Mouse (Mus musculus): ENCODE data around the gene Akap13. TPM values are rescaled to one million over a fixed set of nuclear protein-coding genes. Genes with fewer than 3 reads are reported as not detected.
A peak's percentile ranks its signal among the peaks of the same experiment; 100 is the strongest.

Akap13 gene
- total RNA-seq, 4 experiments from 2014 or later, result 70.2 to 79.8 (median 75.9) TPM

GRCm38 (mm10) chr7:75715939-75716338, 260.6 kb downstream of the Akap13 start:
- DNase-seq (ENCODE audit: low spot score), result peak; percentile 87

- no peak for DNase-seq (ENCODE audit: low spot score)
These were observed 262.0 kb downstream of the Akap13 start for GRCm38 (mm10) chr7:75717349-75717748.

GRCm38 (mm10) chr7:75721302-75721701, 266.0 kb downstream of the Akap13 start:
- DNase-seq (ENCODE audit: low spot score), result no peak

DNA sequence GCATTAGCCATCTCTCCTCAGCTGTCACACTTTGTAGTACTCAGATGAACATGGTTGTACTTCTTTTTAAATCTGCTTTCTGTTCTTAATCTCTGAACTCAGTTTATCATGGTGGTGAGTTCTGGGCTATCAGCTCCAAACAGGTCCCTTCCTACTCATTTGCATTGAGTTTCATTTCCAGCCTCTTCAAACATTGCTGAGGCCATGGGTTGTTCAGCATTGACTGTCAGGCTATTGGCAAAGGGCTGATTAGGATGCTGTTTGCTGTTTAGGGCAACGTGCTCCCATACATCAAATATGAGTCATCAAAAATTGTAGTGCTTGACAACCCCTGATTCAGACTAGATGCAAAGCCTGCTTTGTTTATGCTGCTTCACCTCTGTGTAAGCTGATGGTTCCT, 268.7 kb downstream of the Akap13 start:
- DNase-seq (ENCODE audit: low spot score), result no peak

DNA sequence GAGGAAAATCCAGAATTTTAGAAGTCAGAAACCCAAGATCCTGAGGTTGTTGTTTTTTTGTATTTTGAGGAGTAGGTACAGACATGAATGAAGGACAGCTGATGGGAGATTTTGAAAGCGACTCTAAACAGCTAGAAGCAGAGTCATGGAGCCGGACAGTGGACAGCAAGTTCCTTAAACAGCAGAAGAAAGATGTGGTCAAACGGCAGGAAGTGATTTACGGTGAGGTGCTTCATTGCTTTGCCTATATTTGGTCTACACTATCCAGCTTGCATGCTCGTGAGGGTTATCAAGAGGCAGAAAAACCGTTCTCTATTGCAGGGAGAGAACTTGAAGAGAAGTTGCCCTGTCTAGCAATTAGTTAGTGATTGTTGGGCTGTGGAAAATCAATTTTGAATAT, 270.6 kb downstream of the Akap13 start:
- no peak for DNase-seq (ENCODE audit: low spot score)

DNA sequence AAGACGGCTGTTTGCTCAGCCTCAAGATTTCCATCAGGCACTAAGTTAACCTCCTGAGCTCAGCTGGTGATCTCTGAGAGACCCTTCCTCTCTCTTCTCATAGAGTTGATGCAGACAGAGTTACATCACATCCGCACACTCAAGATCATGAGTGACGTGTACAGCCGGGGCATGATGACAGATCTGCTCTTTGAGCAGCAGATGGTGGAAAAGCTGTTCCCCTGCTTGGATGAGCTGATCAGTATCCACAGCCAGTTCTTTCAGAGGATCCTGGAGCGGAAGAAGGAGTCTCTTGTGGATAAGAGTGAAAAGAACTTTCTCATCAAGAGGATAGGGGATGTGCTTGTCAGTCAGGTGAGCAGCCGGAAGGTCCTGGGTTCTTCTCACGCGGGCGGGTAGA, 271.5 kb downstream of the Akap13 start:
- no peak for DNase-seq (ENCODE audit: low spot score)

- DNase-seq (ENCODE audit: low spot score), result no peak
These were observed 274.3 kb downstream of the Akap13 start for GRCm38 (mm10) chr7:75729652-75730051.

GRCm38 (mm10) chr7:75730216-75730615, 274.9 kb downstream of the Akap13 start:
- DNase-seq (ENCODE audit: low spot score), result no peak

GRCm38 (mm10) chr7:75731951-75732350, 276.6 kb downstream of the Akap13 start:
- no peak for DNase-seq (ENCODE audit: low spot score)

GRCm38 (mm10) chr7:75733166-75733565, 277.8 kb downstream of the Akap13 start:
- DNase-seq (ENCODE audit: low spot score), result no peak

GRCm38 (mm10) chr7:75739075-75739725, 283.9 kb downstream of the Akap13 start:
- DNase-seq (ENCODE audit: low spot score), result peak; percentile 51

GRCm38 (mm10) chr7:75744528-75744927, 289.2 kb downstream of the Akap13 start:
- DNase-seq (ENCODE audit: low spot score), result peak; percentile 28

GRCm38 (mm10) chr7:75744978-75745638, 289.8 kb downstream of the Akap13 start:
- no peak for DNase-seq (ENCODE audit: low spot score)

GRCm38 (mm10) chr7:75745969-75746368, 290.6 kb downstream of the Akap13 start:
- peak; percentile 47 for DNase-seq (ENCODE audit: low spot score)

- no peak for DNase-seq (ENCODE audit: low spot score)
These were observed 295.2 kb downstream of the Akap13 start for GRCm38 (mm10) chr7:75750581-75750980.

DNA sequence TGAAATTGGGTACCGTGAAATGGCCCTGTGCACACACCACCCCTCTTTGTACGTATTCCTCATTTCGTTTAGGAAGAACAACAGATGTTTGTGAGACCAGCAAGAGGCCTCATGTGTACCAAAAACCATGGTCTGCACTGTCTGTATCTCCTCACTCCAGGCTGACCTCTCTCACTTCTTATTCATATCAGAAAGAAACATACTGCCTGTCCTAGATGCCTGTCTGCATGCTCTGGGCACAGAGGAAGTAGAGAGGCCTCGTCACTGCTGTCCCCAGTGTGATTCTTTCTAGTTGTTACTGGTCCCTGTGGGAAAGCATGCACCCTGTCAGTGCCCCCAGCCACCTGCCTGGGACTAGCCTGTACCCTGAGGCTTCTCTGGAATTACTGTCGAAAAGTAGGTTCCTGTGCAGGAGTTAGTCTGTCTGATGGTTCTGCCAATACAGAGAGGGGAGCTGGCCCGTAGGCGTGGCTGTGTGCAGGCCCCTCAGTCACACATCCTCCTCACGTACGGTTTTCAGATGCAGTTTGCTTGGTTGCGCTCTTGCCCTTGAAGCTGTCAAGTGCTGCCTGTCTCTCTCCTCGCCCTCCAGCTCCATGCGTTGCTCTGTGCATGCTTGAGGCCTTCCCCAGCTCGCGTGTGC, 295.9 kb downstream of the Akap13 start:
- DNase-seq (ENCODE audit: low spot score), result no peak

GRCm38 (mm10) chr7:75752442-75753191, 297.3 kb downstream of the Akap13 start:
- DNase-seq (ENCODE audit: low spot score), result no peak

DNA sequence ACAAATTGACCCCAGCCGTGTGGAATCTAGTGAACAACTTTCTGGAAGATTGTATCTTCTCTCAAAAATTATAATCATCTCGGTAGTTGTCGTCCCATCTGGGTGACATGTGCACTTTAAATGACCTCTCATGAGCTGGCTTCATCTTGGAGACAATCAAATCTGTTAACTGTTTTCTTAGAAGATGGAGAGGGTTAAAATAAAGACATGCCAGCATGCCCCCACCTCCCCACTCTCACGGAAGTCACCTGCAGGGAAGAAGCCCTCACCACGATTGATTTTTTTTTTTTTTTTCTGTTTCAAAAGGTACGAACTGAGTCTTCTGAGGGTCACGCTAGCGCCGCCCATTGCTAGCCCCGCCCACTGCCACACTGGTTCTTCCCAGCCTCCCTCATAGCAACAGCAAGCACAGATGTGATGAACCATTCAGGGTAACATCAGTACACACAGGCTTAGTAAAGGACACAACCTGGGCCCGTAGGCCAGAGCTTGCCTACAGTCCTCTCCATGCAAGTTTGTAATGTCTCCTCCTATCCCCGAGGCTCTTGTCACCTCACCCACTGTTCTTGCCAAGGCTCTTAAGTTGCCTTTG, 298.0 kb downstream of the Akap13 start:
- DNase-seq (ENCODE audit: low spot score), result no peak

DNA sequence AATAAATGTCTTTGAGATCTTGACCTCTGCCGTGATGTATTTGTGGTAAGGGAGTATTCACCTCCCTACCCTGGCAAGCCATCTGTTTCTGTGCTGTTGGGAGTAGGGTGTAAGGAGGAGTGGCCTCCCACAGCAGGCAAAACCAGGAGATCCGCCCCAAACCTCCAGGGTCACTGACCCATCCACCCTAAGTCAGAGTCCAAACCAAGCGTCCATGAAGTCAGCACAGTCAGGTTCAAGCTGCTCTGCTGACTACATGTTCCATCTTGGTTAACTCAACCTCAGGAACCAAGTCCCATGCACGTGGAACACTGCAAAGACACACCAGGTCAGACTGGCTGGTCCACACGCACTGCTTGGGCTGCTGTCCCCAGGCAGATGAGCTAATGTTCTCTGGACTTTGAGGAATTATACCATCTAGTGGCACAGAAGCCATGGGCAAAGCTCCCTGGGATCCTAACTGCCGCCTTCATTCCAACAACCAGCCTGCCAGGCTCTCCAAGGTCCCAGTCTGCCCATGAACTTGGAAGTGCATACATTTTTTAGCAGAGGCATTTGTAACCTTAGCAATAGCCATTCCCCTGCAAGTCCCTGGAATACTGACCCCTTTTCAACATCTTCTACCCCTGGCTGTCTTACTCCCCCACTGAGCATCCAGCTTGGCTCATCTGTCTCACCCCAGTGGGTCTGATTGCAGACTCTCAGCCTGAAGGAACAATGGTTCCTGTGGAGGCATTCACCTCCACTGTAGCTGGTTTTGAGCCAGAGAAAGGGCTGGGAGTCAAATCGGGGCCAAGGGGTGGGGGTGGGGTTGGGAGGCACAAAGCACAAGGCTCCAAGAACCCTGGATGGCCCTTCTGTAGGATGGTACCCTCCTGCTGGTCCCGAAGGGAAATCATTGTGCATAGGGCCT, 299.5 kb downstream of the Akap13 start:
- DNase-seq (ENCODE audit: low spot score), result no peak

GRCm38 (mm10) chr7:75755861-75756449, 300.6 kb downstream of the Akap13 start:
- no peak for DNase-seq (ENCODE audit: low spot score)

Measured in heart, adult 8-10 months (tissue).